Mouse (Mus musculus) c-Kit-positive CD71-negative TER-119-negative erythroid progenitor cells, embryonic 14.5 days (primary cell): Measurements from ENCODE around the gene Hsd17b3.

Experiments used
- DNase-seq: peaks from one replicate; pipeline ENCODE4 v3.0.0-alpha.2; 2013; ENCODE audit warnings: low read depth

The Hsd17b3 gene

DNA sequence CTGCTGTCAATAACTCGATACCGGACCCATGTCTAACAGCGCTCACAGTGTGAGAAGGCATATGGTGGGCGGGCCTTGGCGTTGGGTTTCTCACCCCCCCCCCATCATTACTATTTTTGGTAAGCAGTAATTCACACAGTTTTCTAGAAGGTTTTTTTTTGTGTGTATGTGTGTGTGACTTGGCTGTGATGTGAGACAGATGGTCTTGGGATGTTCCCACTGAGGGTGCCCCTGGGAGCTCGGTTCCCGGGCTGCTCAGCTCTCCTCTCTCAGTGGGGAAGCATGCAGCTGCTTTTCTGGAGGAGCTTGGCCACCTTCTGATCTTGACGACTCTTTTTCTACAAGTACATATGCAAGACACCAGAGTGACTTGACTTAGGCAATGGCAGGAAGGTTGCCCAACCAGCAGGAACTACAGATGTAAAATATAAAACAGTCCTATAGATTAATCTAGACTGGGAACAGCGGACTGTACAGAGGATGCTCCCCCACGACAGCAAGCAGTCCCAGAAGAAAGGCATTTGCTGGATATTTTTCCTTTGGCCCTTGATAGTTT is 70.4 kb downstream of the Hsd17b3 start:
- no peak for DNase-seq

DNA sequence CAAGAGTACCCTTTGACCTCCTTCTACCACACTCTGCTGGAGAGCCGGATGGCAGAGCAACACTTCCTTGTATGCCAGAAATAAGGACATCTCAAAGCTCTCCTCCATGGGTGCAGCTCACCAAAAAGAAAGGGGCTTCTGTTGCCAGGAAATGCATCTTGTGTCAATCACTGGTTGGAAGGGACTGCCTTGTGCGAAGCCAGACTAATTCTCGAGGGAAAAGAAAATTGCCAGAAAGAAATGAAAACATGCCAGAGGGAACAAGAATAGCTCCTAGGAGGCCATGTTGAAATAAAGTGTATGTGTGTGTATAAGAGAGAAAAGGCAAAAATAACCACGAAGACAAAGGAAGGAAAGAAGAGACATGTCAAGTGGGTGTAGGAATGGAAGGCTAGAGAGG is 73.0 kb downstream of the Hsd17b3 start:
- no peak for DNase-seq

DNA sequence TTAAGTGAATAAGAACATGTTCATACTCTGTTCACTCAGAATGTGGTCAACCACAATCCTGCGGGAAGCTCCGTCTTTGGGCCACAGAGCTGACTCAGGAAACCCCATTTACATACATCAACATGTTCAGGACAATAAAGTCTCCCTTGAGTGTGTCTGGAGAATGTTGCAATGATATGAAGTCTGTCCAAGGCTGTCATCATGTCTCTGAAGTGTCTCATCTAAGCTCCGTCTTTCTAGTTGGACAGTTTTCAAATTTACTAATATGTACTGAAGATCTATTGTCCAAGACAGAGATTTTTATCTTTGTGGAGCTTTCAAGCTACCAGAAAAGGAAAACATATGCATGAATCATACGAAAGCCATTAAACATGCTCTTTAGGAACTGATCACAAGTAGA is 77.9 kb downstream of the Hsd17b3 start:
- no peak for DNase-seq
